Mouse (Mus musculus) heart, postnatal 0 days (tissue): ENCODE data around the gene Cdv3. TPM values are rescaled to one million over a fixed set of nuclear protein-coding genes. Genes with fewer than 3 reads are reported as not detected.
"Not testable (repeated sequence)": the region's sequence is repeated elsewhere in the genome, so short reads cannot be mapped to it uniquely, and the experiment has no call there.

Experiments
- ATAC-seq: fragments of 200-750 bp; cut with Nextera tagmentation; 2 replicates; pipeline ENCODE4 v1.8.0; 2017; ENCODE audit warnings: low read depth, moderate number of reproducible peaks, moderate library complexity; ENCODE audit not compliant: insufficient read depth
- DNase-seq: peaks from one replicate; pipeline ENCODE4 v3.0.0-alpha.2; 2016; ENCODE audit warnings: low spot score
- H3K27ac ChIP-seq: fragments of 300-500 bp; sonication (generic); 2 replicates; pipeline ENCODE4 v1.5.1; 2014; ENCODE audit warnings: low read depth, mild to moderate bottlenecking
- H3K27me3 ChIP-seq: fragments of 300-500 bp; sonication (generic); 2 replicates; pipeline ENCODE4 v1.6.1; 2014; ENCODE audit warnings: low read length, mixed read lengths; ENCODE audit not compliant: control insufficient read depth, insufficient read depth
- H3K36me3 ChIP-seq: fragments of 300-500 bp; sonication (generic); replicated peaks from 2 replicates; pipeline ENCODE4 v1.6.1; 2014; ENCODE audit warnings: low read length, mixed read lengths; ENCODE audit not compliant: control insufficient read depth, insufficient read depth
- H3K4me1 ChIP-seq: fragments of 300-500 bp; sonication (generic); 2 replicates; pipeline ENCODE4 v1.6.1; 2014; ENCODE audit warnings: antibody characterized with exemption; ENCODE audit not compliant: control insufficient read depth, insufficient read depth
- H3K4me2 ChIP-seq: fragments of 300-500 bp; sonication (generic); 2 replicates; pipeline ENCODE4 v1.6.1; 2014; ENCODE audit warnings: low read depth, mild to moderate bottlenecking, low read length, moderate library complexity
- H3K4me3 ChIP-seq: fragments of 300-500 bp; sonication (generic); 2 replicates; pipeline ENCODE4 v1.5.1; 2014; ENCODE audit warnings: low read depth, low read length
- H3K9ac ChIP-seq: fragments of 300-500 bp; sonication (generic); replicated peaks from 2 replicates; pipeline ENCODE4 v1.6.1; 2014; ENCODE audit warnings: low read depth, low read length, mixed read lengths
- H3K9me3 ChIP-seq: fragments of 300-500 bp; sonication (generic); replicated peaks from 2 replicates; pipeline ENCODE4 v1.6.1; 2016; ENCODE audit warnings: low read length; ENCODE audit not compliant: control insufficient read depth
- CTCF ChIP-seq: IDR thresholded peaks from 2 replicates; pipeline ENCODE4 v1.5.1; 2016; ENCODE audit warnings: antibody characterized with exemption, control low read depth, low read depth
- EP300 ChIP-seq: IDR thresholded peaks from 2 replicates; pipeline ENCODE4 v1.6.1; 2016; ENCODE audit warnings: antibody characterized with exemption, low read depth
- WGBS: fragments of 180-500 bp; shearing (Covaris S2); extraction: QIAGEN DNeasy Blood & Tissue Kit; methylation state at CpG from one replicate; pipeline ENCODE4 v1.1.7; 2014; 5-methylcytosine and 5-hydroxymethylcytosine counted together
- polyA plus RNA-seq: library from polyadenylated mRNA; unstranded; fragments of >200 nt; fragmentation: Nextera tagmentation; extraction: Ambion mirVana; gene quantifications from 2 replicates; pipeline ENCODE4 v1.2.1, GENCODE M21; 2015
- total RNA-seq: library from RNA; depleted of rRNA; stranded (reverse); fragments of >200 nt; gene quantifications from 2 replicates; pipeline ENCODE4 v1.2.3, GENCODE M21; 2014; ENCODE audit warnings: low replicate concordance

The Cdv3 gene
- total and polyA plus RNA-seq, 2 experiments from 2014 or later, result 63.0 to 81.1 TPM

GRCm38 (mm10) chr9:103358545-103358944 is 7.1 kb downstream of the Cdv3 start:
- ATAC-seq (no peak), DNase-seq (no peak)
- peaks cover 18% of the 10 kb centered on the region for H3K4me1 ChIP-seq
- WGBS, result 62% methylated on average over 4 of the region's 4 CpGs
- H3K9me3 ChIP-seq, result no peaks in the 10 kb centered on the region
- no peaks in the 10 kb centered on the region for H3K27me3 ChIP-seq
- no peak overlapping the region for H3K4me3 ChIP-seq
- H3K36me3 ChIP-seq, result peaks cover 54% of the 10 kb centered on the region
- TF ChIP-seq EP300 (no peak), CTCF (no peak)
- no peak overlapping the region for H3K4me2 ChIP-seq
- H3K9ac ChIP-seq, result no peak overlapping the region
- peak overlapping the region; percentile 61 for H3K27ac ChIP-seq

- no peak overlapping the region for H3K4me3 ChIP-seq
- H3K27me3 ChIP-seq, result no peaks in the 10 kb centered on the region
- H3K9me3 ChIP-seq, result no peaks in the 10 kb centered on the region
- ATAC-seq (peak; percentile 79), DNase-seq (peak; percentile 51)
- peak overlapping the region; percentile 61 for H3K27ac ChIP-seq
- H3K4me2 ChIP-seq, result no peak overlapping the region
- no peak overlapping the region for H3K9ac ChIP-seq
- peaks cover 49% of the 10 kb centered on the region for H3K36me3 ChIP-seq
- no peak for TF ChIP-seq EP300
- peak; percentile 53 for TF ChIP-seq CTCF
- peaks cover 12% of the 10 kb centered on the region for H3K4me1 ChIP-seq
These were observed 7.7 kb downstream of the Cdv3 start for GRCm38 (mm10) chr9:103357893-103358292.

GRCm38 (mm10) chr9:103353500-103354260 is 12.0 kb downstream of the Cdv3 start:
- not testable (repeated sequence) for H3K4me2 ChIP-seq, H3K27ac ChIP-seq, ATAC-seq, H3K9me3 ChIP-seq, H3K9ac ChIP-seq, H3K27me3 ChIP-seq, DNase-seq, H3K4me3 ChIP-seq
- WGBS, result 64% methylated on average over 5 of the region's 7 CpGs
- H3K36me3 ChIP-seq, result peaks cover 53% of the 10 kb centered on the region
- peaks cover 14% of the 10 kb centered on the region; the same call in 1 of the 2 replicates for H3K4me1 ChIP-seq

GRCm38 (mm10) chr9:103348791-103349190 is 16.8 kb downstream of the Cdv3 start:
- ATAC-seq, result no peak
- Histone ChIP-seq H3K9ac (no peak overlapping the region), H3K36me3 (peaks cover 57% of the 10 kb centered on the region), H3K4me2 (no peak overlapping the region), H3K9me3 (no peaks in the 10 kb centered on the region), H3K27ac (0 out of 2 replicates have a peak overlapping the region, but pooled peaks have one; percentile 13), H3K27me3 (no peaks in the 10 kb centered on the region), H3K4me1 (peaks cover 7% of the 10 kb centered on the region; the same call in 1 of the 2 replicates), H3K4me3 (no peak overlapping the region)
- DNase-seq, result no peak
- TF ChIP-seq CTCF (no peak), EP300 (no peak)

GRCm38 (mm10) chr9:103347996-103348490 is 17.6 kb downstream of the Cdv3 start:
- Histone ChIP-seq H3K4me2 (no peak overlapping the region), H3K4me3 (no peak overlapping the region), H3K9me3 (no peaks in the 10 kb centered on the region), H3K27ac (no peak overlapping the region), H3K4me1 (peaks cover 7% of the 10 kb centered on the region; the same call in 1 of the 2 replicates), H3K36me3 (peaks cover 63% of the 10 kb centered on the region), H3K9ac (no peak overlapping the region), H3K27me3 (no peaks in the 10 kb centered on the region)
- WGBS, result 46% methylated on average over 1 of the region's 1 CpGs
- no peak for ATAC-seq
- TF ChIP-seq EP300 (no peak), CTCF (no peak)
- DNase-seq, result no peak

GRCm38 (mm10) chr9:103347045-103347444 is 18.6 kb downstream of the Cdv3 start:
- DNase-seq (no peak), ATAC-seq (no peak)
- no peak for TF ChIP-seq CTCF
- no peak for TF ChIP-seq EP300
- Histone ChIP-seq H3K27me3 (no peaks in the 10 kb centered on the region), H3K4me1 (peaks cover 7% of the 10 kb centered on the region; the same call in 1 of the 2 replicates), H3K4me2 (no peak overlapping the region), H3K9ac (no peak overlapping the region), H3K9me3 (no peaks in the 10 kb centered on the region), H3K4me3 (no peak overlapping the region), H3K36me3 (peaks cover 63% of the 10 kb centered on the region), H3K27ac (no peak overlapping the region)
- 83% methylated on average over 4 of the region's 4 CpGs for WGBS
